ENCODE assay signal across 9 mouse cellular contexts in the genomic region with DNA sequence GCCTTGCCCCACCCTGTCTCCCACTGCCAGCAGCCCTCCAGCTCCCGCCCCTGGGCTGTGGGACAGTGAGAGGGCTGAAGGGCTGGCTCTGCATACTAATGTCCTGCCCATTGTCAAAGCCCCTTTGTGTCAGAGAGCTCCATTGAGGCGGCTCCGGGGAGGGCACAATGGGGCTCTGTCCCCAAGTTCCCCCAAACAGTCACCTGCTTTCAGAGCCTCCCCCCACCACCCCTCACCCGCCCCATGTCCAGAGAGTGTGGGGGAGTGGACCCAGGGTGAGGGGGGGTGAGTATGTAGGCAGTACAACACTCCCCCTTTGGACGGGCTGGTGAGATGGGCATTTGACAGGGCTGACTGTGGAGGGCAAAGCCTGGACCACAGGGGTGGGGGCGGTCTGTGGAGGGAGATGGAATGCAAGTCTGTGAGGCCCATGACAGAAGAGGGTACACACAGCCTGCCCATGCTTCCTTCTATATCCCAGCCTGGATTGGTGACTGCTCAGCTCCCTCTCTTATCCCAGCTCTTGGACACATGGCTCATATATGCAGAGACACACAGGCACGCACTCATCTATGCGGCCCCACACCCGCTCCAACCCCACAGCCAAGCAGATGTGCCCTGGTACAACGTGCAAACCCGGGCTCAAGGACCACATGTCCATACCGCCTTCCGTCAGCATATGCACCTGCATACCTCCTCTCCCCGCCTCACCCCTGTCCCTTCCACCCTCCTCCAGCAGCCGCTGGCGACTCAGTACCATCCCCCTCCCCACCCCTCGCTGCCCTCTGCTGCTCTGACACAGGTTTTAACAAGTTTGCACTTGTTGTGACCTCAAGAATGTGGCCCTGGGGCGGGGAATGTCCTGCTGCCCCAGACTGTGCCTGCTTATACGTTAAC. TPM values are rescaled to one million over a fixed set of nuclear protein-coding genes. Genes with fewer than 3 reads are reported as not detected.
DNase-seq lines count a peak whose midpoint lies in the region; ATAC-seq lines count a peak whose summit lies in the region.
"Had no signal": no experiment of that assay in that cellular context is flagged by ENCODE, and none has a peak within 500 bp of the region (broad histone marks: within the 10 kb centered on the region; RNA-seq: fewer than 3 reads in every experiment).

No protein-coding gene starts in this region.

- peaks cover 90% of the 10 kb centered on the region for H3K27me3 ChIP-seq in liver, embryonic 12.5 days (replicated peaks)
- no peaks in the 10 kb centered on the region for H3K27me3 ChIP-seq in hindbrain, embryonic 11.5 days (ENCODE audit: control insufficient read depth, insufficient read depth, low read length)
- H3K27me3 ChIP-seq in midbrain, embryonic 16.5 days (ENCODE audit: control insufficient read depth, insufficient read depth, low read depth, low read length): no peaks in the 10 kb centered on the region

- DNase-seq in liver: no peak
- peak; percentile 70 for DNase-seq in cerebellum, adult 9-11 months
- DNase-seq in hindbrain, embryonic 11.5 days (ENCODE audit: low spot score): peak; percentile 88
- peak; percentile 75 to 82 for DNase-seq in layer of hippocampus, postnatal 36 days
- no peak for DNase-seq in ovary, postnatal 14 days (ENCODE audit: low spot score)

- no peaks in the 10 kb centered on the region for H3K36me3 ChIP-seq in liver, embryonic 12.5 days
- H3K36me3 ChIP-seq in hindbrain, embryonic 11.5 days (ENCODE audit: control insufficient read depth, insufficient read depth, low read length): no peaks in the 10 kb centered on the region
- H3K36me3 ChIP-seq in midbrain, embryonic 16.5 days (ENCODE audit: control insufficient read depth, insufficient read depth, low read length): no peaks in the 10 kb centered on the region
- H3K36me3 ChIP-seq: liver, embryonic 15.5 days had no signal

- no peaks in the 10 kb centered on the region for H3K9me3 ChIP-seq in liver, embryonic 12.5 days (replicated peaks)
- H3K9me3 ChIP-seq in hindbrain, embryonic 11.5 days (ENCODE audit: control insufficient read depth, low read length): no peaks in the 10 kb centered on the region
- H3K9me3 ChIP-seq in midbrain, embryonic 16.5 days (replicated peaks; ENCODE audit: control insufficient read depth, low read length, poor library complexity, severe bottlenecking): no peaks in the 10 kb centered on the region
- H3K9me3 ChIP-seq: liver, embryonic 15.5 days had no signal

- H3K4me3 ChIP-seq in liver, embryonic 12.5 days: no peak overlapping the region
- no peak overlapping the region for H3K4me3 ChIP-seq in hindbrain, embryonic 11.5 days (ENCODE audit: low read depth, low read length)
- H3K4me3 ChIP-seq in midbrain, embryonic 16.5 days (ENCODE audit: low read depth, low read length): no peak overlapping the region
- H3K4me3 ChIP-seq: liver, embryonic 15.5 days had no signal

- H3K9ac ChIP-seq in liver, embryonic 12.5 days: no peak overlapping the region
- H3K9ac ChIP-seq in hindbrain, embryonic 11.5 days (ENCODE audit: low read depth, low read length): peak overlapping the region; percentile 53
- H3K9ac ChIP-seq in midbrain, embryonic 16.5 days (ENCODE audit: low read depth, low read length): peak overlapping the region; percentile 33; the same call in 1 of the 2 replicates
- H3K9ac ChIP-seq: liver, embryonic 15.5 days had no signal

- no peak overlapping the region for H3K27ac ChIP-seq in liver, embryonic 12.5 days
- H3K27ac ChIP-seq in hindbrain, embryonic 11.5 days (ENCODE audit: low read depth, low read length): peak overlapping the region; percentile 93
- H3K27ac ChIP-seq in midbrain, embryonic 16.5 days (ENCODE audit: low read length): peak overlapping the region; percentile 77
- H3K27ac ChIP-seq: liver, embryonic 15.5 days had no signal

- H3K4me1 ChIP-seq in liver, embryonic 12.5 days: no peaks in the 10 kb centered on the region
- peaks cover 15% of the 10 kb centered on the region for H3K4me1 ChIP-seq in hindbrain, embryonic 11.5 days (replicated peaks; ENCODE audit: control insufficient read depth, insufficient read depth, low read length)
- H3K4me1 ChIP-seq in midbrain, embryonic 16.5 days (ENCODE audit: control insufficient read depth, insufficient read depth, low read length): peaks cover 11% of the 10 kb centered on the region

- H3K4me2 ChIP-seq in liver, embryonic 12.5 days: no peak overlapping the region
- peak overlapping the region; percentile 25 for H3K4me2 ChIP-seq in hindbrain, embryonic 11.5 days (replicated peaks; ENCODE audit: low read depth, low read length)
- peak overlapping the region; percentile 32 for H3K4me2 ChIP-seq in midbrain, embryonic 16.5 days (ENCODE audit: low read length)
- H3K4me2 ChIP-seq: liver, embryonic 15.5 days had no signal

- 24% methylated on average over 19 of the region's 19 CpGs for WGBS in liver, embryonic 12.5 days (ENCODE audit: insufficient replicate concordance)
- 6% methylated on average over 19 of the region's 19 CpGs for WGBS in hindbrain, embryonic 11.5 days
- 3% methylated on average over 19 of the region's 19 CpGs for WGBS in midbrain, embryonic 16.5 days

- peak; percentile 40 for ATAC-seq in liver, embryonic 12.5 days
- peak; percentile 98 for ATAC-seq in hindbrain, embryonic 11.5 days (ENCODE audit: low FRiP score)
- peak; percentile 93 for ATAC-seq in midbrain, embryonic 16.5 days
- no peak for ATAC-seq in monocyte, adult 5-6 weeks (replicated peaks; ENCODE audit: insufficient number of reproducible peaks, low FRiP score, low TSS enrichment, poor library complexity, severe bottlenecking)

RNA-seq across cellular contexts. Expression of a gene that starts 9.2 kb away (rescaled TPM):
- polyA plus RNA-seq in liver, embryonic 12.5 days (2016; fragmentation: Nextera tagmentation; extraction: Ambion mirVana): 0.02 and 0.07 TPM in 2 replicates
- 0.73 TPM in 2 replicates for polyA plus RNA-seq in hindbrain, embryonic 11.5 days (2014; fragmentation: Nextera tagmentation; extraction: Ambion mirVana)
- 10 to 100 TPM; 89.3 to 94.4 TPM for total RNA-seq in layer of hippocampus, postnatal 36 days (2021)
- polyA plus RNA-seq in midbrain, embryonic 16.5 days (2015; fragmentation: Nextera tagmentation; extraction: Ambion mirVana): 1.5 and 2.5 TPM in 2 replicates
- total RNA-seq in monocyte, adult 5-6 weeks (2017): not detected in 3 replicates

RNA-seq across cellular contexts. Expression of a gene that starts 21.0 kb away (rescaled TPM):
- not detected in 2 replicates for polyA plus RNA-seq in liver, embryonic 12.5 days (2016; fragmentation: Nextera tagmentation; extraction: Ambion mirVana)
- polyA plus RNA-seq in hindbrain, embryonic 11.5 days (2014; fragmentation: Nextera tagmentation; extraction: Ambion mirVana): 0.17 and 0.46 TPM in 2 replicates
- total RNA-seq in layer of hippocampus, postnatal 36 days (2021): 10 to 100 TPM; 63.6 to 66.8 TPM
- 7.7 and 7.8 TPM in 2 replicates for polyA plus RNA-seq in midbrain, embryonic 16.5 days (2015; fragmentation: Nextera tagmentation; extraction: Ambion mirVana)
- total RNA-seq in monocyte, adult 5-6 weeks (2017): 0.29 TPM in 1 of 3 replicates, not detected in the others
- polyA plus RNA-seq: liver, embryonic 15.5 days had no signal

RNA-seq across cellular contexts. Expression of a gene that starts 26.2 kb away (rescaled TPM):
- polyA plus RNA-seq in liver, embryonic 12.5 days (2016; fragmentation: Nextera tagmentation; extraction: Ambion mirVana): 4.3 TPM in 2 replicates
- 11.0 and 11.8 TPM in 2 replicates for polyA plus RNA-seq in hindbrain, embryonic 11.5 days (2014; fragmentation: Nextera tagmentation; extraction: Ambion mirVana)
- 1 to 10 TPM; 9.1 TPM for total RNA-seq in layer of hippocampus, postnatal 36 days (2021)
- 3.4 and 3.5 TPM in 2 replicates for polyA plus RNA-seq in midbrain, embryonic 16.5 days (2015; fragmentation: Nextera tagmentation; extraction: Ambion mirVana)
- 17.5 to 26.9 TPM (median 23.7 TPM) in 3 replicates for total RNA-seq in monocyte, adult 5-6 weeks (2017)

RNA-seq across cellular contexts. Expression of a gene that starts 52.3 kb away (rescaled TPM):
- 0.24 and 0.36 TPM in 2 replicates for polyA plus RNA-seq in liver, embryonic 12.5 days (2016; fragmentation: Nextera tagmentation; extraction: Ambion mirVana)
- 1.9 and 2.6 TPM in 2 replicates for polyA plus RNA-seq in hindbrain, embryonic 11.5 days (2014; fragmentation: Nextera tagmentation; extraction: Ambion mirVana)
- total RNA-seq in layer of hippocampus, postnatal 36 days (2021): 100 to 1,000 TPM; 577 to 614 TPM
- 53.2 and 69.0 TPM in 2 replicates for polyA plus RNA-seq in midbrain, embryonic 16.5 days (2015; fragmentation: Nextera tagmentation; extraction: Ambion mirVana)
- total RNA-seq in monocyte, adult 5-6 weeks (2017): not detected in 3 replicates

Comparison
In these comparisons a context has a peak if more than half of its experiments do, and no peak if none do; other contexts are left out.
1. DNase-seq: peak in cerebellum, adult 9-11 months (single experiment), hindbrain, embryonic 11.5 days (single experiment) and layer of hippocampus, postnatal 36 days (2 of 2); none in liver (single experiment) and ovary, postnatal 14 days (single experiment).